Mouse (Mus musculus): Measurements from ENCODE around the gene Smagp. TPM values are rescaled to one million over a fixed set of nuclear protein-coding genes. Genes with fewer than 3 reads are reported as not detected.

Smagp gene
- total RNA-seq, 2 experiments from 2014 or later: 20.5 to 25.8 TPM

GRCm38 (mm10) chr15:100600047-100600695 is 36.6 kb downstream of the Smagp start:
- DNase-seq: peak; percentile 83 to 87
- intact Hi-C loops (cut with DNase I): no loop called here

- intact Hi-C loops (cut with DNase I): loop anchor here (2.0 kb wide), 1 partner anchor 13 kb away; no protein-coding TSS in a partner anchor
- peak; percentile 62 to 73 for DNase-seq
These were observed 37.3 kb downstream of the Smagp start, which contains the start of gene Pou6f1 for GRCm38 (mm10) chr15:100599276-100600046. Gene Pou6f1, minus strand, starts transcription at chr15:100599984.

- intact Hi-C loops (cut with DNase I): loop anchor here (2.0 kb wide), 1 partner anchor 14 kb away; no protein-coding TSS in a partner anchor
- DNase-seq: peak; percentile 62 to 69
These were observed 37.9 kb downstream of the Smagp start for GRCm38 (mm10) chr15:100598883-100599275.

- no peak for DNase-seq
- intact Hi-C loops (cut with DNase I): loop anchor here (2.0 kb wide), 1 partner anchor 14 kb away; no protein-coding TSS in a partner anchor
These were observed 38.4 kb downstream of the Smagp start for GRCm38 (mm10) chr15:100598287-100598882.

GRCm38 (mm10) chr15:100592817-100593216 is 43.9 kb downstream of the Smagp start:
- intact Hi-C loops (cut with DNase I): no loop called here
- DNase-seq: no peak

GRCm38 (mm10) chr15:100590436-100590835 is 46.3 kb downstream of the Smagp start:
- intact Hi-C loops (cut with DNase I): no loop called here
- DNase-seq: peak in 1 of 2 experiments; percentile 20

GRCm38 (mm10) chr15:100588297-100588696 is 48.4 kb downstream of the Smagp start:
- intact Hi-C loops (cut with DNase I): no loop called here
- no peak for DNase-seq

GRCm38 (mm10) chr15:100587166-100587565 is 49.6 kb downstream of the Smagp start:
- intact Hi-C loops (cut with DNase I): no loop called here
- no peak for DNase-seq

- DNase-seq: no peak
- intact Hi-C loops (cut with DNase I): no loop called here
These were observed 50.8 kb downstream of the Smagp start for GRCm38 (mm10) chr15:100585931-100586330.

- intact Hi-C loops (cut with DNase I): no loop called here
- no peak for DNase-seq
These were observed 56.6 kb downstream of the Smagp start for GRCm38 (mm10) chr15:100580108-100580507.

GRCm38 (mm10) chr15:100577972-100578371 is 58.8 kb downstream of the Smagp start:
- intact Hi-C loops (cut with DNase I): no loop called here
- no peak for DNase-seq

GRCm38 (mm10) chr15:100576810-100577209 is 59.9 kb downstream of the Smagp start:
- intact Hi-C loops (cut with DNase I): no loop called here
- DNase-seq: no peak

GRCm38 (mm10) chr15:100576392-100576791 is 60.3 kb downstream of the Smagp start:
- DNase-seq: no peak
- intact Hi-C loops (cut with DNase I): no loop called here

- intact Hi-C loops (cut with DNase I): no loop called here
- no peak for DNase-seq
These were observed 61.4 kb downstream of the Smagp start for GRCm38 (mm10) chr15:100575366-100575765.

GRCm38 (mm10) chr15:100574378-100574777 is 62.4 kb downstream of the Smagp start:
- DNase-seq: peak; percentile 14 to 40
- intact Hi-C loops (cut with DNase I): no loop called here

GRCm38 (mm10) chr15:100573946-100574345 is 62.8 kb downstream of the Smagp start:
- DNase-seq: peak; percentile 19 to 41
- intact Hi-C loops (cut with DNase I): no loop called here

Small RNA genes within 50 kb of the gene (microRNA-seq; reads per million reads assigned to microRNA genes)
- gene Mir6961: 0 to 0.24 reads per million in 2 experiments

Other genes with a start within 250 kb of the Smagp start
- gene Gm5475, start 214.8 kb downstream of the Smagp start, total RNA-seq (2021): not detected
- 10 to 100 TPM; 45.0 to 46.7 TPM for gene Slc11a2, start 211.9 kb downstream of the Smagp start, total RNA-seq (2021)
- 10 to 100 TPM; 22.3 to 44.6 TPM for gene Letmd1, start 167.9 kb downstream of the Smagp start, total RNA-seq (2021)
- gene Csrnp2, start 141.5 kb downstream of the Smagp start, total RNA-seq (2021): 1 to 10 TPM; 2.8 to 5.0 TPM
- gene Tfcp2, start 84.9 kb downstream of the Smagp start, total RNA-seq (2021): 10 to 100 TPM; 13.3 to 15.0 TPM
- 10 to 100 TPM; 20.9 to 21.6 TPM for gene Pou6f1, start 37.0 kb downstream of the Smagp start, total RNA-seq (2021)
- gene Dazap2, start 21.6 kb downstream of the Smagp start, total RNA-seq (2021): 100 to 1,000 TPM; 176 to 183 TPM
- 1 to 10 TPM; 1.4 to 2.2 TPM for gene Bin2, start 32.6 kb upstream of the Smagp start, total RNA-seq (2021)
- gene Cela1, start 51.0 kb upstream of the Smagp start, total RNA-seq (2021): 1 to 10 TPM in 1 of 2 experiments, under 1 TPM in 1; 0.53 to 1.1 TPM
- gene Galnt6, start 92.4 kb upstream of the Smagp start, total RNA-seq (2021): 1 to 10 TPM; 1.7 TPM
- 1 to 10 TPM; 2.6 to 7.8 TPM for gene Slc4a8, start 124.8 kb upstream of the Smagp start, total RNA-seq (2021)
- under 1 TPM; 0.35 to 0.72 TPM for gene Scn8a, start 232.9 kb upstream of the Smagp start, total RNA-seq (2021)